Comparison of ENCODE assay signal across 11 mouse cellular contexts in the genomic region with DNA sequence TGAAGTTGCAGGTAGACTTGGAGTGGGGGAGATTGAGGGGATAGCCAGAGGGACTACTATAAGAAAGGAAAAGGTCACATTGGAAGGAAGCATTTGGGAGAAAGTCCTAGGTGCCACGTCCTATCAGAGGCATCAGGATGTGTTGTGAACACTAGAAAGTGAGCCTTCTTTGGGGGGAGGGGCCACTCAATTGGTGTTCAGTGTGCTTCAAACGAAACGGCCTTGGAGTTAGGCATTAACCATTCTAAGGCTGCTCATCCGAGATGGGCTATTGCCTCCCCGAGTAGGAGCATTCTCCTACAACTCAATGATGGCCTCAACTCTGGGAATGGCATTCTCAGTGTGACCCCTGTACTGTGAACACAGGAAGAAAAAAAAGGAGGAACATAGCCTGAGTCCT. TPM values are rescaled to one million over a fixed set of nuclear protein-coding genes. Genes with fewer than 3 reads are reported as not detected.
DNase-seq lines count a peak whose midpoint lies in the region; ATAC-seq lines count a peak whose summit lies in the region.
"Had no signal": no experiment of that assay in that cellular context is flagged by ENCODE, and none has a peak within 500 bp of the region (broad histone marks: within the 10 kb centered on the region; RNA-seq: fewer than 3 reads in every experiment).

No protein-coding gene starts in this region.

- no peak for DNase-seq in heart, embryonic 10.5 days (ENCODE audit: low spot score)
- no peak for DNase-seq in heart, adult 18-20 months
- DNase-seq in limb, embryonic 10.5 days (ENCODE audit: low spot score), result no peak
- no peak for DNase-seq in layer of hippocampus, adult 9-11 months
- no peak for DNase-seq in spleen, postnatal 36 days (ENCODE audit: low spot score in 2 of 2)

- H3K4me1 ChIP-seq in heart, embryonic 10.5 days, result peaks cover 54% of the 10 kb centered on the region
- H3K4me1 ChIP-seq in limb, embryonic 13.5 days, result peaks cover 18% of the 10 kb centered on the region
- H3K4me1 ChIP-seq in limb, embryonic 10.5 days, result peaks cover 14% of the 10 kb centered on the region; the same call in 1 of the 2 replicates
- H3K4me1 ChIP-seq in liver, embryonic 16.5 days (ENCODE audit: control insufficient read depth, low read depth, low read length), result no peaks in the 10 kb centered on the region; the same call in none of the 2 replicates

- 66% methylated on average over 5 of the region's 5 CpGs for WGBS in heart, embryonic 10.5 days
- 69% methylated on average over 5 of the region's 5 CpGs for WGBS in limb, embryonic 13.5 days
- 69% methylated on average over 5 of the region's 5 CpGs for WGBS in limb, embryonic 10.5 days
- WGBS in liver, embryonic 16.5 days (ENCODE audit: insufficient replicate concordance), result 31% methylated on average over 5 of the region's 5 CpGs

- no peak overlapping the region for H3K4me2 ChIP-seq in limb, embryonic 13.5 days (replicated peaks)
- H3K4me2 ChIP-seq in liver, embryonic 16.5 days (ENCODE audit: low read depth, low read length), result 0 out of 2 replicates have a peak overlapping the region, but pooled peaks have one; percentile 1
- H3K4me2 ChIP-seq: forebrain, embryonic 15.5 days; midbrain, embryonic 13.5 days had no signal

- peaks cover 8% of the 10 kb centered on the region; the same call in 1 of the 2 replicates for H3K36me3 ChIP-seq in heart, embryonic 10.5 days
- H3K36me3 ChIP-seq in limb, embryonic 13.5 days, result peaks cover 7% of the 10 kb centered on the region
- peaks cover 10% of the 10 kb centered on the region for H3K36me3 ChIP-seq in limb, embryonic 10.5 days
- H3K36me3 ChIP-seq in liver, embryonic 16.5 days (ENCODE audit: control insufficient read depth, insufficient read depth), result no peaks in the 10 kb centered on the region
- H3K36me3 ChIP-seq: forebrain, embryonic 15.5 days; midbrain, embryonic 13.5 days had no signal

- no peak for ATAC-seq in limb, embryonic 13.5 days (ENCODE audit: low FRiP score, low read depth)
- 0 out of 2 replicates have a peak, but pooled peaks have one; percentile 19 for ATAC-seq in erythroblast, adult 5-6 weeks (replicated peaks; ENCODE audit: low FRiP score, poor library complexity, severe bottlenecking)
- ATAC-seq in liver, embryonic 16.5 days (ENCODE audit: low read depth), result no peak
- ATAC-seq: forebrain, embryonic 15.5 days; hindbrain, embryonic 16.5 days; midbrain, embryonic 13.5 days had no signal

- peak overlapping the region; percentile 42; the same call in 1 of the 2 replicates for H3K27ac ChIP-seq in heart, embryonic 10.5 days
- H3K27ac ChIP-seq in limb, embryonic 13.5 days, result 0 out of 2 replicates have a peak overlapping the region, but pooled peaks have one; percentile 44
- no peak overlapping the region for H3K27ac ChIP-seq in limb, embryonic 10.5 days
- H3K27ac ChIP-seq in liver, embryonic 16.5 days (ENCODE audit: low read length), result no peak overlapping the region
- H3K27ac ChIP-seq: forebrain, embryonic 15.5 days; midbrain, embryonic 13.5 days had no signal

- H3K9me3 ChIP-seq in heart, embryonic 10.5 days, result no peaks in the 10 kb centered on the region
- peaks cover 6% of the 10 kb centered on the region; the same call in 1 of the 2 replicates for H3K9me3 ChIP-seq in limb, embryonic 13.5 days
- no peaks in the 10 kb centered on the region for H3K9me3 ChIP-seq in limb, embryonic 10.5 days (replicated peaks)
- H3K9me3 ChIP-seq in liver, embryonic 16.5 days (replicated peaks; ENCODE audit: control insufficient read depth, low read length), result no peaks in the 10 kb centered on the region
- H3K9me3 ChIP-seq: forebrain, embryonic 15.5 days; midbrain, embryonic 13.5 days had no signal

- no peak overlapping the region for H3K4me3 ChIP-seq in heart, embryonic 10.5 days
- H3K4me3 ChIP-seq in limb, embryonic 13.5 days, result no peak overlapping the region
- H3K4me3 ChIP-seq in limb, embryonic 10.5 days, result no peak overlapping the region
- no peak overlapping the region for H3K4me3 ChIP-seq in liver, embryonic 16.5 days (ENCODE audit: low read depth, low read length)
- H3K4me3 ChIP-seq: forebrain, embryonic 15.5 days; midbrain, embryonic 13.5 days had no signal

- H3K9ac ChIP-seq in limb, embryonic 13.5 days, result no peak overlapping the region
- no peak overlapping the region for H3K9ac ChIP-seq in liver, embryonic 16.5 days (ENCODE audit: low read depth, low read length)
- H3K9ac ChIP-seq: forebrain, embryonic 15.5 days; midbrain, embryonic 13.5 days had no signal

- no peaks in the 10 kb centered on the region for H3K27me3 ChIP-seq in heart, embryonic 10.5 days (ENCODE audit: insufficient read depth, poor library complexity, severe bottlenecking)
- H3K27me3 ChIP-seq in limb, embryonic 13.5 days, result no peaks in the 10 kb centered on the region
- H3K27me3 ChIP-seq in limb, embryonic 10.5 days (ENCODE audit: low read depth, poor library complexity, severe bottlenecking), result no peaks in the 10 kb centered on the region
- no peaks in the 10 kb centered on the region for H3K27me3 ChIP-seq in liver, embryonic 16.5 days (ENCODE audit: control insufficient read depth, insufficient read depth, low read depth, low read length)
- H3K27me3 ChIP-seq: forebrain, embryonic 15.5 days; midbrain, embryonic 13.5 days had no signal

RNA-seq across cellular contexts. Expression of gene Rpl27a, which starts 43.7 kb away (rescaled TPM):
- 91.3 and 105 TPM in 2 replicates for polyA plus RNA-seq in heart, embryonic 10.5 days (2016; fragmentation: Nextera tagmentation; extraction: Ambion mirVana)
- total RNA-seq in heart, adult 18-20 months (2021), result 10 to 100 TPM; 93.0 to 99.0 TPM
- 141 and 145 TPM in 2 replicates for polyA plus RNA-seq in limb, embryonic 13.5 days (2015; fragmentation: Nextera tagmentation; extraction: Ambion mirVana)
- polyA plus RNA-seq in limb, embryonic 10.5 days (2016; fragmentation: Nextera tagmentation; extraction: Ambion mirVana), result 130 and 159 TPM in 2 replicates
- total RNA-seq in erythroblast, adult 5-6 weeks (2015; ENCODE audit: low replicate concordance), result 123 and 147 TPM in 2 replicates
- 99.9 and 139 TPM in 2 replicates for total RNA-seq in erythroblast, adult 5-6 weeks (2017; ENCODE audit: low replicate concordance)
- polyA plus RNA-seq in liver, embryonic 16.5 days (2015; fragmentation: Nextera tagmentation; extraction: Ambion mirVana), result 55.4 and 62.1 TPM in 2 replicates

RNA-seq across cellular contexts. Expression of gene Trim66, which starts 54.7 kb away (rescaled TPM):
- 0.08 TPM in 1 of 2 replicates, not detected in the other for polyA plus RNA-seq in heart, embryonic 10.5 days (2016; fragmentation: Nextera tagmentation; extraction: Ambion mirVana)
- total RNA-seq in heart, adult 18-20 months (2021), result under 1 TPM; 0.07 to 0.23 TPM
- 0.04 and 0.05 TPM in 2 replicates for polyA plus RNA-seq in limb, embryonic 13.5 days (2015; fragmentation: Nextera tagmentation; extraction: Ambion mirVana)
- 0.03 and 0.05 TPM in 2 replicates for polyA plus RNA-seq in limb, embryonic 10.5 days (2016; fragmentation: Nextera tagmentation; extraction: Ambion mirVana)
- total RNA-seq in erythroblast, adult 5-6 weeks (2015; ENCODE audit: low replicate concordance), result not detected in 2 replicates
- total RNA-seq in erythroblast, adult 5-6 weeks (2017; ENCODE audit: low replicate concordance), result not detected in 2 replicates
- 0.01 and 0.04 TPM in 2 replicates for polyA plus RNA-seq in liver, embryonic 16.5 days (2015; fragmentation: Nextera tagmentation; extraction: Ambion mirVana)

Comparison
In these comparisons a context has a peak if more than half of its experiments do, and no peak if none do; other contexts are left out.
1. H3K27ac ChIP-seq: peak in heart, embryonic 10.5 days (single experiment) and limb, embryonic 13.5 days (single experiment); none in limb, embryonic 10.5 days (single experiment) and liver, embryonic 16.5 days (single experiment).